ENCODE assay signal across 9 mouse cellular contexts in genomic region chr16:5136505-5136904, GRCm38 (mm10). TPM values are rescaled to one million over a fixed set of nuclear protein-coding genes. Genes with fewer than 3 reads are reported as not detected.
DNase-seq lines count a peak whose midpoint lies in the region; ATAC-seq lines count a peak whose summit lies in the region.
"Had no signal": no experiment of that assay in that cellular context is flagged by ENCODE, and none has a peak within 500 bp of the region (broad histone marks: within the 10 kb centered on the region; RNA-seq: fewer than 3 reads in every experiment).

No protein-coding gene starts in this region.

- WGBS in midbrain, embryonic 13.5 days = 19% methylated on average over 4 of the region's 4 CpGs
- WGBS in midbrain, embryonic 16.5 days = 26% methylated on average over 4 of the region's 4 CpGs
- 16% methylated on average over 4 of the region's 4 CpGs for WGBS in stomach, embryonic 15.5 days

- H3K4me3 ChIP-seq in midbrain, embryonic 13.5 days (replicated peaks) = no peak overlapping the region
- no peak overlapping the region for H3K4me3 ChIP-seq in midbrain, embryonic 16.5 days (ENCODE audit: low read depth, low read length)
- H3K4me3 ChIP-seq in stomach, embryonic 15.5 days (replicated peaks) = no peak overlapping the region
- H3K4me3 ChIP-seq: embryonic facial prominence, embryonic 12.5 days had no signal

- DNase-seq in heart, adult 18-20 months = peak; percentile 59 to 77
- peak; percentile 67 for DNase-seq in kidney, postnatal 14 days
- no peak for DNase-seq in right cerebral cortex, postnatal 25 days
- no peak for DNase-seq in cerebellum, adult 9-10 months
- DNase-seq in right cerebral cortex, postnatal 4 days = no peak

- H3K27me3 ChIP-seq in midbrain, embryonic 13.5 days = peaks cover 37% of the 10 kb centered on the region
- peaks cover 29% of the 10 kb centered on the region for H3K27me3 ChIP-seq in midbrain, embryonic 16.5 days (ENCODE audit: control insufficient read depth, insufficient read depth, low read depth, low read length)
- peaks cover 20% of the 10 kb centered on the region for H3K27me3 ChIP-seq in stomach, embryonic 15.5 days (replicated peaks)

- no peak overlapping the region for H3K4me2 ChIP-seq in midbrain, embryonic 13.5 days (replicated peaks)
- H3K4me2 ChIP-seq in midbrain, embryonic 16.5 days (ENCODE audit: low read length) = no peak overlapping the region
- 0 out of 2 replicates have a peak overlapping the region, but pooled peaks have one; percentile 21 for H3K4me2 ChIP-seq in stomach, embryonic 15.5 days
- H3K4me2 ChIP-seq: embryonic facial prominence, embryonic 12.5 days had no signal

- no peaks in the 10 kb centered on the region for H3K36me3 ChIP-seq in midbrain, embryonic 13.5 days
- H3K36me3 ChIP-seq in midbrain, embryonic 16.5 days (ENCODE audit: control insufficient read depth, insufficient read depth, low read length) = no peaks in the 10 kb centered on the region
- no peaks in the 10 kb centered on the region for H3K36me3 ChIP-seq in stomach, embryonic 15.5 days
- H3K36me3 ChIP-seq: embryonic facial prominence, embryonic 12.5 days had no signal

- H3K27ac ChIP-seq in midbrain, embryonic 13.5 days = no peak overlapping the region
- no peak overlapping the region for H3K27ac ChIP-seq in midbrain, embryonic 16.5 days (ENCODE audit: low read length)
- H3K27ac ChIP-seq in stomach, embryonic 15.5 days = peak overlapping the region; percentile 89
- H3K27ac ChIP-seq: embryonic facial prominence, embryonic 12.5 days had no signal

- H3K9me3 ChIP-seq in midbrain, embryonic 13.5 days = no peaks in the 10 kb centered on the region
- H3K9me3 ChIP-seq in midbrain, embryonic 16.5 days (replicated peaks; ENCODE audit: control insufficient read depth, low read length, poor library complexity, severe bottlenecking) = no peaks in the 10 kb centered on the region
- no peaks in the 10 kb centered on the region for H3K9me3 ChIP-seq in stomach, embryonic 15.5 days
- H3K9me3 ChIP-seq: embryonic facial prominence, embryonic 12.5 days had no signal

- H3K9ac ChIP-seq in midbrain, embryonic 13.5 days (replicated peaks) = no peak overlapping the region
- H3K9ac ChIP-seq in midbrain, embryonic 16.5 days (ENCODE audit: low read depth, low read length) = no peak overlapping the region
- H3K9ac ChIP-seq in stomach, embryonic 15.5 days = no peak overlapping the region
- H3K9ac ChIP-seq: embryonic facial prominence, embryonic 12.5 days had no signal

- peak; percentile 24; the same call in 1 of the 2 replicates for ATAC-seq in midbrain, embryonic 13.5 days
- no peak for ATAC-seq in midbrain, embryonic 16.5 days
- peak; percentile 73 for ATAC-seq in stomach, embryonic 15.5 days (ENCODE audit: insufficient read depth, low FRiP score, low read depth)

- H3K4me1 ChIP-seq in midbrain, embryonic 13.5 days (replicated peaks) = peaks cover 11% of the 10 kb centered on the region
- peaks cover 10% of the 10 kb centered on the region; the same call in 1 of the 2 replicates for H3K4me1 ChIP-seq in midbrain, embryonic 16.5 days (ENCODE audit: control insufficient read depth, insufficient read depth, low read length)
- H3K4me1 ChIP-seq in stomach, embryonic 15.5 days = peaks cover 34% of the 10 kb centered on the region

RNA-seq across cellular contexts. Expression of gene Ppl, which starts 4.3 kb away (rescaled TPM):
- 0.12 and 0.13 TPM in 2 replicates for polyA plus RNA-seq in midbrain, embryonic 13.5 days (2015; fragmentation: Nextera tagmentation; extraction: Ambion mirVana)
- 0.06 and 0.11 TPM in 2 replicates for polyA plus RNA-seq in midbrain, embryonic 16.5 days (2015; fragmentation: Nextera tagmentation; extraction: Ambion mirVana)
- total RNA-seq in heart, adult 18-20 months (2021) = 1 to 10 TPM; 4.9 to 6.8 TPM
- 15.5 and 28.2 TPM in 2 replicates for polyA plus RNA-seq in stomach, embryonic 15.5 days (2015; fragmentation: Nextera tagmentation; extraction: Ambion mirVana)

RNA-seq across cellular contexts. Expression of gene Sec14l5, which starts 10.4 kb away (rescaled TPM):
- 0.98 and 1.1 TPM in 2 replicates for polyA plus RNA-seq in midbrain, embryonic 13.5 days (2015; fragmentation: Nextera tagmentation; extraction: Ambion mirVana)
- 0.40 and 0.80 TPM in 2 replicates for polyA plus RNA-seq in midbrain, embryonic 16.5 days (2015; fragmentation: Nextera tagmentation; extraction: Ambion mirVana)
- under 1 TPM; 0.55 to 0.72 TPM for total RNA-seq in heart, adult 18-20 months (2021)
- polyA plus RNA-seq in stomach, embryonic 15.5 days (2015; fragmentation: Nextera tagmentation; extraction: Ambion mirVana) = 0.05 and 0.14 TPM in 2 replicates

Comparison
In these comparisons a context has a peak if more than half of its experiments do, and no peak if none do; other contexts are left out.
1. DNase-seq: peak in heart, adult 18-20 months (2 of 2) and kidney, postnatal 14 days (single experiment); none in right cerebral cortex, postnatal 25 days (single experiment), cerebellum, adult 9-10 months (single experiment) and right cerebral cortex, postnatal 4 days (single experiment).
2. RNA of gene Ppl, which starts 4.3 kb away (polyA plus RNA-seq): 15.5 to 28.2 TPM in stomach, embryonic 15.5 days; 0.12 to 0.13 TPM in midbrain, embryonic 13.5 days and 0.06 to 0.11 TPM in midbrain, embryonic 16.5 days; every median in the first group is over 10 times any median in the second.